Mouse (Mus musculus) stomach, embryonic 15.5 days (tissue): ENCODE data around the gene Olfr1423. TPM values are rescaled to one million over a fixed set of nuclear protein-coding genes. Genes with fewer than 3 reads are reported as not detected.
"Not testable (repeated sequence)": the region's sequence is repeated elsewhere in the genome, so short reads cannot be mapped to it uniquely, and the experiment has no call there.

Experiments used
- ATAC-seq: fragments of 200-750 bp; cut with Nextera tagmentation; 2 replicates; pipeline ENCODE4 v1.8.0; 2017; ENCODE audit warnings: low read depth, moderate number of reproducible peaks, moderate TSS enrichment; ENCODE audit not compliant: insufficient read depth, low FRiP score
- H3K27ac ChIP-seq: fragments of 300-500 bp; sonication (generic); 2 replicates; pipeline ENCODE4 v1.5.1; 2015; ENCODE audit warnings: mild to moderate bottlenecking, inconsistent platforms
- H3K27me3 ChIP-seq: fragments of 300-500 bp; sonication (generic); replicated peaks from 2 replicates; pipeline ENCODE4 v1.6.1; 2015; ENCODE audit warnings: inconsistent platforms
- H3K36me3 ChIP-seq: fragments of 300-500 bp; sonication (generic); 2 replicates; pipeline ENCODE4 v1.6.1; 2015; ENCODE audit warnings: inconsistent platforms
- H3K4me1 ChIP-seq: fragments of 300-500 bp; sonication (generic); 2 replicates; pipeline ENCODE4 v1.6.1; 2015; ENCODE audit warnings: inconsistent platforms
- H3K4me2 ChIP-seq: fragments of 300-500 bp; sonication (generic); 2 replicates; pipeline ENCODE4 v1.6.1; 2015; ENCODE audit warnings: mild to moderate bottlenecking, inconsistent platforms
- H3K4me3 ChIP-seq: fragments of 300-500 bp; sonication (generic); replicated peaks from 2 replicates; pipeline ENCODE4 v1.5.1; 2015; ENCODE audit warnings: inconsistent platforms
- H3K9ac ChIP-seq: fragments of 300-500 bp; sonication (generic); 2 replicates; pipeline ENCODE4 v1.6.1; 2015; ENCODE audit warnings: inconsistent platforms
- H3K9me3 ChIP-seq: fragments of 300-500 bp; sonication (generic); 2 replicates; pipeline ENCODE4 v1.6.1; 2016; ENCODE audit warnings: inconsistent platforms
- WGBS: fragments of 180-500 bp; shearing (Covaris S2); methylation state at CpG from one replicate; pipeline ENCODE4 v1.1.7; 2015; 5-methylcytosine and 5-hydroxymethylcytosine counted together
- polyA plus RNA-seq: library from polyadenylated mRNA; unstranded; fragments of >200 nt; fragmentation: Nextera tagmentation; extraction: Ambion mirVana; gene quantifications from 2 replicates; pipeline ENCODE4 v1.2.1, GENCODE M21; 2015

Gene Olfr1423
- polyA plus RNA-seq = not detected in 2 replicates

GRCm38 (mm10) chr19:12041217-12041616, at the start of gene Olfr1423:
Olfr1423 (minus strand) TSS chr19:12041317.
- Histone ChIP-seq H3K4me1 (no peaks in the 10 kb centered on the region), H3K9me3 (no peaks in the 10 kb centered on the region), H3K36me3 (no peaks in the 10 kb centered on the region), H3K27ac (no peak within 1 kb of the TSS), H3K27me3 (no peaks in the 10 kb centered on the region), H3K9ac (no peak within 1 kb of the TSS), H3K4me3 (no peak within 1 kb of the TSS), H3K4me2 (no peak within 1 kb of the TSS)
- ATAC-seq = no peak
- 51% methylated on average over 2 of the region's 2 CpGs for WGBS

DNA sequence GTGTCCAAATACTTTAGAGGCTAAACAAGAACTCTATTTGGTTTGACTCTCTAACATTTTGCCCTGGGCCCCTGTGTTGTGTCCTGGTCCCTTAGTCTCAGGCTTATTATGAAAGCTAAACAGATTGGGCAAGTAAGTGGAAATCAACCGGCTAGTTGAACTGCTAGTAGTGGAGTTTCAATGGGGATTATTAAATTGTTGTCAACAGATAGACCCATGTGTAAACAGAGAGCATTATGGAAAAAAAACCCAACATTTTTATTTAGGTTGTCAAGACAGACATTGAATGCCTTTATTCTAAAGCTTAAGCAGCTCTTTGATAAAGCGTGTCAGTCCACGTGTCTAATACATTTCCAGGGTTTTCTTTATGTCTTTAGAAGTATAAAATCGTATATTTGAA, 36.5 kb upstream of the Olfr1423 start, which contains the start of gene Olfr1425:
TSS of gene Olfr1425 (minus strand) at position 101 of the 400 bp plus-strand sequence.
- H3K4me1 ChIP-seq, H3K4me3 ChIP-seq, H3K9ac ChIP-seq, H3K36me3 ChIP-seq, H3K27me3 ChIP-seq, H3K9me3 ChIP-seq, ATAC-seq, H3K4me2 ChIP-seq, H3K27ac ChIP-seq: not testable (repeated sequence)
- WGBS = 68% methylated on average over 4 of the region's 4 CpGs

DNA sequence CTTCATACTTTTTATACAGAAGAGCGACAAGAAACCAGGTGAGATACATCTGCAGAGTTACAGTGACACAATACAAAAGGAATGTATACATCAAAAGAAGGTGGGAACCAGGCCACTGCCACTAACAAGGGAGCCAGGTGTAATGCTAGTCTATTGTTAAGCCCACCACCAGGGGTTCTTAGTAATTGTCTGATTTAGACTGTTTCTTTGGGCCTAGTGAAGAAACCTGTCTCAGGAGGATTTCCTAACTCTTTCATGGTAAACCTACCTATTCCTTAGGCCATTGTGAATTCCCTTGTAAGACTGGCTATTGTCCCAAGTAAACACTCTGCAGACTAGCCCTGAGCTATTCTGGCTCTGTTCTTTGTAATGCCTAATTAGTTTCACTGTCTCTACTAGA, 28.4 kb upstream of the Olfr1423 start:
- H3K27me3 ChIP-seq, H3K9ac ChIP-seq, ATAC-seq, H3K36me3 ChIP-seq, H3K4me1 ChIP-seq, H3K27ac ChIP-seq, H3K4me2 ChIP-seq, H3K9me3 ChIP-seq, H3K4me3 ChIP-seq: not testable (repeated sequence)
- 75% methylated on average over 1 of the region's 1 CpGs for whole genome bisulfite sequencing

DNA sequence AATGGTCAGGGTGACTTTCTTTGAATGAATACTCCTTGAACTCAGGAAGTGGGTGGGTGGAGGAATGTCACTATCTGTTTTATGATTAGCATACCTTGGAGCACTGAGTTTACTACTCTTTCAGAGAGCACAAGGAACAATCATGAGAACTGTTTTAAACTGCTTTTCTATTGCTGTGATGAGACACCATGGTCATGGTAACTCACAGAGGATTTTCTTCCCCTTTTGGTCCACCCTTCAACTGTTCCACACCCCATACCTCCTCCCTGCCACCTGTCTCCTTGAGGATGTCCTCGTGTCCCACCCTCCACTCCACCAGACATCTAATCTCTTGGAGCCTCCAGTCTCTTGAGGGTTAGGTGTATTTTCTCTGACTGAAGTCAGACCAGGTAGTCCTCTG, 26.7 kb upstream of the Olfr1423 start:
- not testable (repeated sequence) for H3K27me3 ChIP-seq, H3K9me3 ChIP-seq, H3K27ac ChIP-seq, H3K4me1 ChIP-seq, ATAC-seq, H3K4me3 ChIP-seq, H3K36me3 ChIP-seq, H3K9ac ChIP-seq, H3K4me2 ChIP-seq
- WGBS = 52% methylated on average over 1 of the region's 1 CpGs

GRCm38 (mm10) chr19:12062582-12062981, 21.5 kb upstream of the Olfr1423 start, which contains the start of gene Olfr1424:
Olfr1424 (minus strand) TSS chr19:12062682.
- not testable (repeated sequence) for H3K9ac ChIP-seq, H3K9me3 ChIP-seq, H3K27ac ChIP-seq, H3K36me3 ChIP-seq, H3K4me1 ChIP-seq, H3K27me3 ChIP-seq, ATAC-seq, H3K4me2 ChIP-seq, H3K4me3 ChIP-seq
- WGBS = 74% methylated on average over 1 of the region's 1 CpGs

GRCm38 (mm10) chr19:12043163-12043562, 2.0 kb upstream of the Olfr1423 start:
- H3K36me3 ChIP-seq = no peaks in the 10 kb centered on the region
- H3K4me3 ChIP-seq = no peak overlapping the region
- no peaks in the 10 kb centered on the region for H3K27me3 ChIP-seq
- no peak overlapping the region for H3K4me2 ChIP-seq
- WGBS = 89% methylated on average over 5 of the region's 5 CpGs
- H3K9ac ChIP-seq = no peak overlapping the region
- ATAC-seq = no peak
- no peak overlapping the region for H3K27ac ChIP-seq
- H3K9me3 ChIP-seq = no peaks in the 10 kb centered on the region
- no peaks in the 10 kb centered on the region for H3K4me1 ChIP-seq

GRCm38 (mm10) chr19:12037727-12038126, 3.4 kb downstream of the Olfr1423 start:
- H3K4me1 ChIP-seq = no peaks in the 10 kb centered on the region
- no peaks in the 10 kb centered on the region for H3K36me3 ChIP-seq
- H3K4me2 ChIP-seq = no peak overlapping the region
- no peak overlapping the region for H3K27ac ChIP-seq
- ATAC-seq = no peak
- H3K4me3 ChIP-seq = no peak overlapping the region
- no peaks in the 10 kb centered on the region for H3K9me3 ChIP-seq
- no peak overlapping the region for H3K9ac ChIP-seq
- H3K27me3 ChIP-seq = no peaks in the 10 kb centered on the region

GRCm38 (mm10) chr19:12026606-12027005, 14.5 kb downstream of the Olfr1423 start:
- H3K4me3 ChIP-seq = no peak overlapping the region
- H3K4me2 ChIP-seq = no peak overlapping the region
- ATAC-seq = no peak
- no peaks in the 10 kb centered on the region for H3K9me3 ChIP-seq
- no peaks in the 10 kb centered on the region for H3K4me1 ChIP-seq
- no peaks in the 10 kb centered on the region for H3K27me3 ChIP-seq
- H3K27ac ChIP-seq = no peak overlapping the region
- 72% methylated on average over 2 of the region's 2 CpGs for WGBS
- H3K9ac ChIP-seq = no peak overlapping the region
- H3K36me3 ChIP-seq = no peaks in the 10 kb centered on the region

GRCm38 (mm10) chr19:12025333-12025732, 15.8 kb downstream of the Olfr1423 start:
- 79% methylated on average over 3 of the region's 3 CpGs for WGBS
- no peak for ATAC-seq
- no peaks in the 10 kb centered on the region for H3K9me3 ChIP-seq

GRCm38 (mm10) chr19:12024149-12024548, 17.0 kb downstream of the Olfr1423 start:
- WGBS = 72% methylated on average over 4 of the region's 4 CpGs
- no peaks in the 10 kb centered on the region for H3K36me3 ChIP-seq

More at GRCm38 (mm10) chr19:12025333-12025732, 15.8 kb downstream of the Olfr1423 start:
- H3K27me3 ChIP-seq = no peaks in the 10 kb centered on the region
- no peak overlapping the region for H3K4me3 ChIP-seq
- H3K4me1 ChIP-seq = no peaks in the 10 kb centered on the region
- H3K4me2 ChIP-seq = no peak overlapping the region
- no peak overlapping the region for H3K27ac ChIP-seq
- H3K36me3 ChIP-seq = no peaks in the 10 kb centered on the region
- H3K9ac ChIP-seq = no peak overlapping the region

GRCm38 (mm10) chr19:12016192-12016591, 24.9 kb downstream of the Olfr1423 start:
- H3K4me2 ChIP-seq = no peak overlapping the region
- no peak overlapping the region for H3K27ac ChIP-seq
- no peaks in the 10 kb centered on the region for H3K36me3 ChIP-seq
- no peaks in the 10 kb centered on the region for H3K4me1 ChIP-seq
- ATAC-seq = no peak
- 77% methylated on average over 4 of the region's 4 CpGs for WGBS
- H3K4me3 ChIP-seq = no peak overlapping the region
- no peaks in the 10 kb centered on the region for H3K27me3 ChIP-seq
- H3K9ac ChIP-seq = no peak overlapping the region
- H3K9me3 ChIP-seq = no peaks in the 10 kb centered on the region

More at GRCm38 (mm10) chr19:12024149-12024548, 17.0 kb downstream of the Olfr1423 start:
- no peak for ATAC-seq
- H3K27me3 ChIP-seq = no peaks in the 10 kb centered on the region
- no peaks in the 10 kb centered on the region for H3K9me3 ChIP-seq
- no peak overlapping the region for H3K4me3 ChIP-seq
- H3K4me2 ChIP-seq = no peak overlapping the region
- H3K4me1 ChIP-seq = no peaks in the 10 kb centered on the region
- H3K9ac ChIP-seq = no peak overlapping the region
- no peak overlapping the region for H3K27ac ChIP-seq

- Histone ChIP-seq H3K4me1 (no peaks in the 10 kb centered on the region), H3K27me3 (no peaks in the 10 kb centered on the region), H3K9ac (no peak overlapping the region), H3K27ac (no peak overlapping the region), H3K4me2 (no peak overlapping the region), H3K9me3 (no peaks in the 10 kb centered on the region), H3K36me3 (no peaks in the 10 kb centered on the region), H3K4me3 (no peak overlapping the region)
- no peak for ATAC-seq
- WGBS = 67% methylated on average over 8 of the region's 8 CpGs
Measured at GRCm38 (mm10) chr19:12015708-12016107, 25.4 kb downstream of the Olfr1423 start.

GRCm38 (mm10) chr19:12013228-12013627, 27.9 kb downstream of the Olfr1423 start:
- ATAC-seq = no peak
- Histone ChIP-seq H3K4me2 (peak overlapping the region; percentile 75), H3K4me3 (peak overlapping the region; percentile 69), H3K27me3 (no peaks in the 10 kb centered on the region), H3K36me3 (no peaks in the 10 kb centered on the region), H3K9ac (no peak overlapping the region), H3K4me1 (peaks cover 6% of the 10 kb centered on the region; the same call in 1 of the 2 replicates), H3K27ac (no peak overlapping the region), H3K9me3 (no peaks in the 10 kb centered on the region)
- WGBS = 0% methylated on average over 10 of the region's 12 CpGs
